Mouse (Mus musculus): ENCODE measurements at regions not wholly inside any gene's neighbourhood (a gene's known extent, or its start where the extent isn't known, plus 50 kb on each side); places are given as distances from the start of the nearest gene placed in this dataset.

DNA sequence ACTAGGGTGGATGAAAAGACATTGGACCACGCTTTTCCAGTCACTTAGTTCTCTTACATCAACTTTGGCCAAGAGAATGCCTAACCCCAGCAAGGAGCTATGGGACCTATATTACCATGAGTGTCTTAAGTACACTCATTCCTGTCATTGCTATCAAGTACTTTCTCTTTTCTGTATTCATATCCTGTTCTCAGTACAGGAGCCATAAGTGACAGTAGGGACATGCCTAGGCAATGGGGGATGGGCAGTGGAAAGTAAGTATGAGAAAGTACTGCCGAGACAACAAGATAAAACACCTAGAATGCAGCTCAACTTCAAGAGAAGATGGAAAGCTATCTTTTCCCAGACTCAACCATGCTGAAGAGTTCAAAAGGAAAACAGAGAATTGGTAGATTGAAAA lies 247.6 kb upstream of the Prep start:
- Histone ChIP-seq H3K9me3 (ENCODE audit: control insufficient read depth, low read length) (no peaks in the 10 kb centered on the region), H3K27me3 (ENCODE audit: control insufficient read depth, insufficient read depth, low read length) (no peaks in the 10 kb centered on the region), H3K4me1 (ENCODE audit: control insufficient read depth, insufficient read depth, low read length) (no peaks in the 10 kb centered on the region), H3K36me3 (ENCODE audit: control insufficient read depth, insufficient read depth, low read length) (no peaks in the 10 kb centered on the region), H3K4me2 (ENCODE audit: low read depth, low read length) (no peak overlapping the region), H3K9ac (replicated peaks; ENCODE audit: low read depth, low read length) (no peak overlapping the region), H3K4me3 (ENCODE audit: low read depth, low read length) (no peak overlapping the region), H3K27ac (ENCODE audit: low read depth, low read length) (no peak overlapping the region)
- no peak for ATAC-seq (ENCODE audit: low read depth)
- WGBS, result 94% methylated on average over 2 of the region's 2 CpGs

DNA sequence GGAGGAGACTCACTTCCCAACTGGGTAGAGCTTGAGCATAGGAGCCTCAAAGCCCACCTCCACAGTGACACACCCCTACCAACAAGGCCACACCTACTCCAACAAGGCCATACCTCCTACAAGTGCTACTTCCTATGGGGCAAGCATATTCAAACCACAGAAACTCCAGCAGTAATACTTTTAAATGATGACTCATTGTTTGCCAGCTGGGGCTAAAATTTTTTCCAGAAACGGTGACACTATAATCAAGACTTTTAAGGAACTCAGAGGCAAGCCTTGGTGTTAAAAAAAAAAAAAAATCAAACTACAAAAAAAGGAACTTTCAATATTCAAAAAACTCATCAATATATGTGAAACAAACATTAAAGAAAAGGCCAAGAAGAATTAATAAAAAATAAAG lies 248.4 kb upstream of the Prep start:
- no peak overlapping the region for H3K4me2 ChIP-seq (ENCODE audit: low read depth, low read length)
- WGBS, result 92% methylated on average over 1 of the region's 1 CpGs

DNA sequence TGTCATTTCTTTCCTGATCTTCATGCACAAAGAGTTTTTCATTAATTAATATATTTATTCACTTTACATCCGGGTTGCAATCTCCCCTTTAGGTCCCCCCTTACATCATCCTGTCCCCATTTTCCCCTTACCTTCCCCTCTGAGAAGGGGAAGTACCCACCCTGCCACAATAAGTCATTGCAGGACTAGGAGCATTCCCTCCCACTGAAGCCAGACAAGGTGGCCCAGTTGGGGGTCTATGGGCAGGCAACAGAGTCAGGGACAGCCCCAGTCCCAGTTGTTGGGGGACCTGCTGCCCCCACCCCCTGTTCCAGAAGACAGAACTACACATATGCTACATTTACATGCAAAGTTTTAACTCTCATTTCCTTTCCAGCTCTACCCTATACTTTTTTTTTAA lies 267.9 kb upstream of the Prdm1 start:
- Histone ChIP-seq H3K36me3 (ENCODE audit: control insufficient read depth, insufficient read depth, low read length) (no peaks in the 10 kb centered on the region), H3K9ac (replicated peaks; ENCODE audit: low read depth, low read length) (no peak overlapping the region), H3K9me3 (ENCODE audit: control insufficient read depth, low read length) (no peaks in the 10 kb centered on the region), H3K4me1 (ENCODE audit: control insufficient read depth, insufficient read depth, low read length) (no peaks in the 10 kb centered on the region), H3K4me2 (ENCODE audit: low read depth, low read length) (no peak overlapping the region), H3K27ac (ENCODE audit: low read depth, low read length) (no peak overlapping the region), H3K27me3 (ENCODE audit: control insufficient read depth, insufficient read depth, low read length) (no peaks in the 10 kb centered on the region), H3K4me3 (ENCODE audit: low read depth, low read length) (no peak overlapping the region)
- no peak for ATAC-seq (ENCODE audit: low read depth)
- 81% methylated on average over 1 of the region's 1 CpGs for WGBS

More for the DNA sequence above, 248.4 kb upstream of the Prep start:
- no peak for ATAC-seq (ENCODE audit: low read depth)
- H3K4me1 ChIP-seq (ENCODE audit: control insufficient read depth, insufficient read depth, low read length), result no peaks in the 10 kb centered on the region
- H3K9me3 ChIP-seq (ENCODE audit: control insufficient read depth, low read length), result no peaks in the 10 kb centered on the region
- no peak overlapping the region for H3K9ac ChIP-seq (replicated peaks; ENCODE audit: low read depth, low read length)
- no peak overlapping the region for H3K27ac ChIP-seq (ENCODE audit: low read depth, low read length)
- no peak overlapping the region for H3K4me3 ChIP-seq (ENCODE audit: low read depth, low read length)
- H3K27me3 ChIP-seq (ENCODE audit: control insufficient read depth, insufficient read depth, low read length), result no peaks in the 10 kb centered on the region
- no peaks in the 10 kb centered on the region for H3K36me3 ChIP-seq (ENCODE audit: control insufficient read depth, insufficient read depth, low read length)

DNA sequence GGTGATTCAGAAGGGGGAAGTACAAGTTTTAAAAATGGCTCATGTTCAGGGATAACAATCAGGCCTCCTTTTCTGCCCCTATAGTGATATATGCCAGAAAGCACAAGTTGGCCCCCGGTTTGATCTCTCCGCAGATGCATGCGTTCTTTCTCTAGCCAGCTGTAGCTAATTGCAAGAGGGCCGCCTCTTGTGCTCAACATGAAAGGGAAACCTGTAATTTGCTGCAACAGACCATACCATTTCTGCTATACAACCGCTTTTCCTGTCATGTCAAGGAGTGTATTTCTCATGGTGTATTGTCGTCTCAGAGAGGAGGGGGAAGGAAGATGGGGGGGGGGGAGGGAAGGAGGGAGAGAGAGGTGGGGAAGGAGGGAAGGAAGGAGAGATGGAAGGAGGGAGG lies 257.1 kb upstream of the Prdm1 start:
- 41% methylated on average over 6 of the region's 6 CpGs for WGBS
- no peak for ATAC-seq (ENCODE audit: low read depth)
- H3K4me1 ChIP-seq (ENCODE audit: control insufficient read depth, insufficient read depth, low read length), result no peaks in the 10 kb centered on the region

DNA sequence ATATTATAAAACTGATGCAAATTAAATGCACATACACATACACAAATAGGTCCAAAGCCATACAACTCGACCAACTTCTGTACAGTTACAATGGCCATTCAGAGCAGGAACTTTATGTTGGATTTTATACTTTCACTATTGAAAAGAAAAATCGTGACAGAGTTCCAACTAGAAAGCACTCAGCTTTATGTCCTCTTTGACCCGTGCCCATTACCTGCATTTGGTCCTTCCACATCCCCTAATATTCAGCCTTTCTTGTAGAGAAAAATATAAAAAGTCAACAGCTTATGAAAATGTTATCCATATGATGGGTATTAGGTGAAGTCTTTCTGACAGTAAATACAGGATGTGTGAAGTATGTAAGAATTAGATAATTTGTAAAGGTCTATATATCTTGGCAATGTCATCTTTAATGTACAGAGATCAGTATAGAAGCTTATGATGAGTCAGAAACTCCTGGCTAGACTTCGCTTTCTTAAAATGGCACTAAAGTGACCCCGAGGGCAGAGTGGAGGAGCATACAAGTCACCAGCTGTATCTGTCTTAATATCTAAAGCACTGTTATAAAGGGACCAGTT lies 252.2 kb upstream of the Prdm1 start:
- H3K27me3 ChIP-seq (ENCODE audit: control insufficient read depth, insufficient read depth, low read length), result no peaks in the 10 kb centered on the region
- no peak overlapping the region for H3K4me2 ChIP-seq (ENCODE audit: low read depth, low read length)
- ATAC-seq (ENCODE audit: low read depth), result no peak
- 90% methylated on average over 5 of the region's 5 CpGs for WGBS
- H3K4me1 ChIP-seq (ENCODE audit: control insufficient read depth, insufficient read depth, low read length), result no peaks in the 10 kb centered on the region
- H3K36me3 ChIP-seq (ENCODE audit: control insufficient read depth, insufficient read depth, low read length), result no peaks in the 10 kb centered on the region
- no peaks in the 10 kb centered on the region for H3K9me3 ChIP-seq (ENCODE audit: control insufficient read depth, low read length)
- no peak overlapping the region for H3K4me3 ChIP-seq (ENCODE audit: low read depth, low read length)
- H3K9ac ChIP-seq (replicated peaks; ENCODE audit: low read depth, low read length), result no peak overlapping the region
- H3K27ac ChIP-seq (ENCODE audit: low read depth, low read length), result no peak overlapping the region

More for the DNA sequence above, 257.1 kb upstream of the Prdm1 start:
- no peak overlapping the region for H3K9ac ChIP-seq (replicated peaks; ENCODE audit: low read depth, low read length)
- no peaks in the 10 kb centered on the region for H3K36me3 ChIP-seq (ENCODE audit: control insufficient read depth, insufficient read depth, low read length)
- H3K4me2 ChIP-seq (ENCODE audit: low read depth, low read length), result no peak overlapping the region
- H3K9me3 ChIP-seq (ENCODE audit: control insufficient read depth, low read length), result no peaks in the 10 kb centered on the region
- H3K4me3 ChIP-seq (ENCODE audit: low read depth, low read length), result no peak overlapping the region
- no peak overlapping the region for H3K27ac ChIP-seq (ENCODE audit: low read depth, low read length)
- no peaks in the 10 kb centered on the region for H3K27me3 ChIP-seq (ENCODE audit: control insufficient read depth, insufficient read depth, low read length)

DNA sequence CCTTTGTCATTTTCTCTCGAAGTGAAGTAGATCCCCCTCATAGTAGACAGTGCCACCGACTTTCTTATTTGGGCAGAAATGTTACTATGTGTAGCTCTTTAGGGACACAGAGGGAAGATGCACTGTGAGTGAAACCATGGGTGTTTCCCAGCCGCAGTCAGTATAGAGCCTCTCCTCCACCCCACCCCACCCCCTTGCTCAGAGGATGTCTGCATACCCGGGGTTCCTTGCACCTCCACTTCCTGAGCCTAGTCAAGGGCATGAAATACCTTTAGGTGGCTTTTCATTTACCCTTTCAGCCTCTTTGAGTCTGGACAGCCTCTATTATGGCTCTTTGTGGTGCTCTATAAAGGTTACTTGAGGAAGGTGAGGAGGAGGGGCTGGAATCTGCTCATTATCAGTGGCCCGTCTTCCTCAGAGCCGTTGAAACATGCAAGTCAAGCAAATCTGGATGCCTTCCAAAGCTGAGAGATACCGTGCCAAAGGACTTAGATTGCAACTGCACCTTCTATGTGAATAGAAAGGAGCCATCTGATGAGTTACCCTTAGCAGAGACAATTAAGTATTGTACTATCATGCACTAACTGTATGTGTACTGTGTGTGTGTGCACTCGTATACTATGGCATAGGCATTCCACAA lies 251.4 kb upstream of the Prdm1 start:
- no peaks in the 10 kb centered on the region for H3K4me1 ChIP-seq (ENCODE audit: control insufficient read depth, insufficient read depth, low read length)
- 67% methylated on average over 8 of the region's 8 CpGs for WGBS
- no peaks in the 10 kb centered on the region for H3K36me3 ChIP-seq (ENCODE audit: control insufficient read depth, insufficient read depth, low read length)
- no peak overlapping the region for H3K4me2 ChIP-seq (ENCODE audit: low read depth, low read length)
- ATAC-seq (ENCODE audit: low read depth), result no peak
- H3K9me3 ChIP-seq (ENCODE audit: control insufficient read depth, low read length), result no peaks in the 10 kb centered on the region
- no peak overlapping the region for H3K9ac ChIP-seq (replicated peaks; ENCODE audit: low read depth, low read length)
- no peak overlapping the region for H3K27ac ChIP-seq (ENCODE audit: low read depth, low read length)
- no peak overlapping the region for H3K4me3 ChIP-seq (ENCODE audit: low read depth, low read length)
- no peaks in the 10 kb centered on the region for H3K27me3 ChIP-seq (ENCODE audit: control insufficient read depth, insufficient read depth, low read length)

DNA sequence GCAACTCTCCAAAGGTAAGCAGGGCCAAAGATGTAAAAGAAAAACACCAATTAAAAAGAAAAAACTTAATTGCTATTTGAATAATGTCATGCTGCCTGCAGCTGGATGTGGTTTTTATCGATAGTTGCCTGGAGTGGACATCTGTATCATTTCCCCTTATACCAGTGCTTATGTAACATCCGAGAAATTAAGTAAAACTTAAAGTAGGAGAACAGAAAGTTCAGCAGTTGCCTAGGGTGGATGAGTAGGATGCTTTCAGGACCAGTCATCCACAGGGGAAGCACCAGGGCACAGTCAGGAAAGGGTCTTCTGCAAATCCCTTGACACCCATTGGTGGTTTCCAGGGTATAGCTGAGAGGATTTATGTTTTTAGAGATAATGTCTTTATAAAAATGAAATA lies 248.9 kb upstream of the Prdm1 start:
- no peak overlapping the region for H3K9ac ChIP-seq (replicated peaks; ENCODE audit: low read depth, low read length)
- H3K27me3 ChIP-seq (ENCODE audit: control insufficient read depth, insufficient read depth, low read length), result no peaks in the 10 kb centered on the region
- no peak overlapping the region for H3K4me2 ChIP-seq (ENCODE audit: low read depth, low read length)
- no peak for ATAC-seq (ENCODE audit: low read depth)
- no peak overlapping the region for H3K27ac ChIP-seq (ENCODE audit: low read depth, low read length)
- no peaks in the 10 kb centered on the region for H3K4me1 ChIP-seq (ENCODE audit: control insufficient read depth, insufficient read depth, low read length)
- no peaks in the 10 kb centered on the region for H3K9me3 ChIP-seq (ENCODE audit: control insufficient read depth, low read length)
- H3K4me3 ChIP-seq (ENCODE audit: low read depth, low read length), result no peak overlapping the region
- no peaks in the 10 kb centered on the region for H3K36me3 ChIP-seq (ENCODE audit: control insufficient read depth, insufficient read depth, low read length)
- WGBS, result 90% methylated on average over 2 of the region's 2 CpGs

DNA sequence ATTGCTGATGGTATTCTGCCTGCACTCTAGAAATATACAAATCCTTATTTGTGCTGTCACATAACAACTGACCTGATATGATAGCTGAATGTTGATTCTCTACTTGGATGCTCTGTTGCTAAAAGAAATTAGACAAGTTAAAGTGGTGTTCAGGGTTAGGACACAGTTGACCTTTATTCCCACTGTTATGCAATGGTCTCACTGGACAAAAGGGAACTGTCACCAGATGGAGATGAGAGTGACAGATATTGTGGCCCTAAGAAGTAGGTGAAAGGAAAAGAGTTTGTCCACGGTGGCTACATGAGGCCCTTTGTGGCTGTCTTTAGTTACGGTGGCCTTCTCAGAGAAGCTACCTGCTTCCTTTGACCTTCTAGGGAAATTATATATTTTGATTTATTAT lies 247.9 kb upstream of the Prdm1 start:
- no peaks in the 10 kb centered on the region for H3K27me3 ChIP-seq (ENCODE audit: control insufficient read depth, insufficient read depth, low read length)
- H3K9me3 ChIP-seq (ENCODE audit: control insufficient read depth, low read length), result no peaks in the 10 kb centered on the region
- H3K27ac ChIP-seq (ENCODE audit: low read depth, low read length), result no peak overlapping the region
- no peaks in the 10 kb centered on the region for H3K4me1 ChIP-seq (ENCODE audit: control insufficient read depth, insufficient read depth, low read length)
- H3K4me3 ChIP-seq (ENCODE audit: low read depth, low read length), result no peak overlapping the region
- no peaks in the 10 kb centered on the region for H3K36me3 ChIP-seq (ENCODE audit: control insufficient read depth, insufficient read depth, low read length)
- ATAC-seq (ENCODE audit: low read depth), result no peak
- no peak overlapping the region for H3K9ac ChIP-seq (replicated peaks; ENCODE audit: low read depth, low read length)
- no peak overlapping the region for H3K4me2 ChIP-seq (ENCODE audit: low read depth, low read length)
- 52% methylated on average over 2 of the region's 2 CpGs for WGBS

DNA sequence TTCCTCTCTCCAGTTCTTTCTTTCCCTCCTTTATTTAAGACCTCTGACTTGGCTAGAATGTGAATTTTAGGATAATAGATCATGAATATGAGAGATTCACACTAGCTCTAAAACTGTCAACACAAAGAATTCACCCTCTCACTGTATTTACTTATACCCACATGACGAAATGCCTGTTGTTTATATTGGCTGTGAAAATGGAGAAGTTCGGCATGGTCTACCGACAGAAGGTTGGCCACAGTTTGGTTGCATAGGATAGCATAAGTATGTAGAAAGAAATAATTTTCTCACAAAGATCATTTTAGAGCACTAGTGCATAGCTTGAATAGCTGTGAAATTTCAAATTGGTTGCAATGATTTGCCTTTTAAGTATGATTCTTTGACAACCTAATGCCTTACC lies 237.2 kb upstream of the Prdm1 start:
- 84% methylated on average over 3 of the region's 3 CpGs for WGBS
- ATAC-seq (ENCODE audit: low read depth), result no peak
- Histone ChIP-seq H3K4me1 (ENCODE audit: control insufficient read depth, insufficient read depth, low read length) (no peaks in the 10 kb centered on the region), H3K4me2 (ENCODE audit: low read depth, low read length) (no peak overlapping the region), H3K9ac (replicated peaks; ENCODE audit: low read depth, low read length) (no peak overlapping the region), H3K27ac (ENCODE audit: low read depth, low read length) (no peak overlapping the region), H3K27me3 (ENCODE audit: control insufficient read depth, insufficient read depth, low read length) (no peaks in the 10 kb centered on the region), H3K4me3 (ENCODE audit: low read depth, low read length) (no peak overlapping the region), H3K9me3 (ENCODE audit: control insufficient read depth, low read length) (no peaks in the 10 kb centered on the region), H3K36me3 (ENCODE audit: control insufficient read depth, insufficient read depth, low read length) (no peaks in the 10 kb centered on the region)

Data from neural tube, embryonic 14.5 days (tissue).